Mouse (Mus musculus) C2C12 (cell line): ENCODE data around the gene Vwa3a.

Experiments
- CEBPB ChIP-seq: IDR thresholded peaks from one replicate; pipeline ENCODE4 v1.6.1; 2011; ENCODE audit warnings: low read depth, mild to moderate bottlenecking, control low read depth, moderate library complexity
- CTCF ChIP-seq: IDR thresholded peaks from one replicate; pipeline ENCODE4 v1.5.1; 2011; ENCODE audit not compliant: control insufficient read depth, insufficient read depth, insufficient read length
- USF1 ChIP-seq: IDR thresholded peaks from one replicate; pipeline ENCODE4 v1.6.1; 2011; ENCODE audit warnings: low read depth, mild to moderate bottlenecking, control low read depth, moderate library complexity

GRCm38 (mm10) chr7:120836361-120836760 lies 97.2 kb downstream of the Vwa3a start:
- TF ChIP-seq CEBPB, result no peak
- TF ChIP-seq CTCF, result no peak
- TF ChIP-seq USF1, result no peak
